Mouse (Mus musculus) CH12.LX (cell line): ENCODE data around the gene Crtc1.

Experiments used
- CTCF ChIP-seq, 2 experiments: IDR thresholded peaks in 1 of 2; conservative IDR thresholded peaks in 1 of 2; 2 replicates each; pipeline ENCODE4 v1.5.1; 2011 to 2012; ENCODE audit warnings: low read depth in 2 of 2, low read length in 2 of 2, improper control_type of control experiment in 1 of 2, inconsistent platforms in 1 of 2, mild to moderate bottlenecking in 1 of 2, moderate library complexity in 1 of 2
- POLR2A ChIP-seq: IDR thresholded peaks from 2 replicates; pipeline ENCODE4 v1.6.1; 2011; ENCODE audit warnings: low read depth, mild to moderate bottlenecking, improper control_type of control experiment, low read length

DNA sequence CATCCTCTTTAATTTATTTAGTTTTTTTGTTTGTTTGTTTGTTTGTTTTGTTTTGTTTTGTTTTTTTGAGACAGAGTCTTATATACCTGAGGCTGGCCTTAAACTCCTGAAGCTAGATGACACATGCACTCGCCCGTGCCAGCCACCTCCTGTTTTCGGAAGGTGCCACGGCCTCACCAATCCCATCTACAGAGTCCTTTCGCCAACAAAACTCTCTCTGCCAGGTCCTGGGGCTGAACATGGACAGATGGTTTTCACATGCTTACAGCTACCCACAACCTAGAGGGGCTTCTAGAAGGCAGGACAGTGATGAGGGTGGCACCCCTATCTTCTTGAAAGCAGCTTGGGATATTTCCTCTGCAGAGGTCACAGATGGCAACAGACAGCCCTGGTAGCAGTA lies 4.2 kb downstream of the Crtc1 start:
- TF ChIP-seq CTCF (conservative IDR thresholded peaks at IDR 0.05 in 1 of 2, IDR thresholded peaks at IDR 0.05 in 1 of 2; ENCODE audit: low read depth in 2 of 2, low read length in 2 of 2) (no peak), POLR2A (no peak)
